Mouse (Mus musculus): ENCODE results near the gene Polg.

Polg gene

GRCm38 (mm10) chr7:79465461-79466044 is 609 bp downstream of the Polg start:
- no peak for DNase-seq (ENCODE audit: low read depth, low spot score)

GRCm38 (mm10) chr7:79464776-79465420 is 1.3 kb downstream of the Polg start:
- DNase-seq (ENCODE audit: low read depth, low spot score): peak; percentile 30

DNA sequence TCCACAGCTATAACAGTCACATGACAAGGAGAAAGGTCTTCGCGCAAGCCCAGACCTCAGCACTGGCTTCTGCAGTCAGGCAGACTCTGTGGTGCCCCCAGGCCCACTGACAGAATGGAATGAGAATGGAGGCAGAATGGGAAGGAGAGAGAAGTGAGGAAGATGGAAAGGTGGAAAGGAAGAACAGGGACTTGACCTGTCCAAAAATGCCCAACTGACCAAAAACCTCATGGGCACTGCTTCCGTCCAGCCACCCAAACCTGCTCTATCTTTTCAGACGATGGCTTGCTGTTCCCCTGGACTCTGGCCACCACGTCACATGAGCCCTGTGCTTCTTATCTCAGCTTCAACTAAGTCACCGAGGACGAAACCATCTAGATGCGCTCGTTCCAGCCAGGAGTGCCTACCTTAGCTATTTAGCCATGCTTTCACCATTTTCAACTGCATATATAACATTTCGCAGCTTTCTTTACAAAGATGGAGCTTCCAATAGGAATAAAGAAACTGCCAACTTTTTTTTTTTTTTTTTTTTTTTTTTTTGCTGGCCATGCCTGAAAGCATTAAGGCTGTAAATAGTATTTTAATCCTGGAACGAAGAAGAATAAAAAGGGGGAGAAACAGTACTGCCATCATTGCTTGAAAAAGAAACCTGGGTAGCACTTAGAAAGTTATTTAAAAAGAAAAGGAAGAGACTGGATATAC is 2.6 kb downstream of the Polg start:
- no peak for DNase-seq (ENCODE audit: low read depth, low spot score)

GRCm38 (mm10) chr7:79461721-79462120 is 4.4 kb downstream of the Polg start:
- no peak for DNase-seq (ENCODE audit: low read depth, low spot score)

GRCm38 (mm10) chr7:79447486-79447885 is 18.7 kb downstream of the Polg start:
- peak; percentile 42 for DNase-seq (ENCODE audit: low read depth, low spot score)

DNA sequence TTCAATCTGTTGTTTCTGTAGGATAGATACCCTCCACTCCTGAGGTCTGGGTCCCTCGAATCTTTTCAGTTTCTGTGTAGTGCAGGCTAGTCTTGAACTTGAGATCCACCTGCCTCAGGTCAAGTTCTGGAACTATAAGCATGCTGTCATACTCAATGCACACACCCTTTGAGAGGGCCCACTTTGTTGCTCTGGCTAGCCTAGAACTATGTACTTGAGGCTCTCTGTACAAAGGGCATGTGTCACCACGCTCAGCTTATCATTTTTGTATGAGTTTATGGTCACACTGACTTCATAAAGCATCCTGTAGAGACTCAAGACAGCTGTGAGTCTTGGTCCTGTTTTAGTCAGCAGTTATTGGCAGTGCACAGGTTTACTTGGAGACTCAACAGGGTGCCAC is 19.1 kb downstream of the Polg start:
- DNase-seq (ENCODE audit: low read depth, low spot score): no peak

- no peak for DNase-seq (ENCODE audit: low read depth, low spot score)
Observed at GRCm38 (mm10) chr7:79440035-79440434, 26.1 kb downstream of the Polg start.

DNA sequence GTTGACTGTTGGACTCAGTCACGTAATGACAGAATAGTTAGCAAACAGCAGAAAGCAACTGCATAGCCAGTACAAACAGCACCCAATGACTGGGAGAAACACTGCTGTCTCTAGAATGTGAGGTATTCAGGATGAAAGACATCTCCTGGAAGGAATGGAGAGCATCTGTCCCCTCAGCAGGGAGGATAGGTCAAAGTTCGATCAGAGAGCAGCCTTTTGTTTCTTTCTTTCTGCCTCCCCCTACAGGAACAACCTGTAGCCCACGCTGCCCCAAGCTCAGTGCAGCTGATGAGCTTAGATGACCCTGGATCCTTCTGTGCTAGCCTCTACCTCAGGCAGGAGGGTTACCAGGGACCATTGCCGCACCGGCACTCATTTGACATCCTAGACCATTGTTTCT is 37.9 kb downstream of the Polg start:
- DNase-seq (ENCODE audit: low read depth, low spot score): no peak

DNA sequence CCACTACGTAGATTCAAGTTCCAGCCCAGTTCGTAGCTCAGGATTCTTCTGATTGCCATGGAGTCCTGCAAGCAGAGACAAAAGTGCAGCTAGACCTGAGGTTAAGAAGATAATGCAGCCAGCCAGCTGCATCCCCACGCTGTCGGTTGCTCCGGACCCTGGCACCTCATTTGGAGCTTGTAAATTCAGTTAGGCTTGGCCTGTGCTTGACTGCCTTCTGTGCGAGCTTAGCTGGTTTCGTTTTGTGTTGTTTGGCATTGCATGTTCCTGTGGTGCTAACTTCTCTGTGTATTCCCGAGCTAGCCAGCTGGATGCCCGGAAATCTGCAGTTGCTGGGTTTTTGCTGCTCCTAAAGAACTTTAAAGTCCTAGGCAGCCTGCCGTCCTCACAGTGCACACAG is 40.4 kb downstream of the Polg start:
- DNase-seq (ENCODE audit: low read depth, low spot score): no peak

DNA sequence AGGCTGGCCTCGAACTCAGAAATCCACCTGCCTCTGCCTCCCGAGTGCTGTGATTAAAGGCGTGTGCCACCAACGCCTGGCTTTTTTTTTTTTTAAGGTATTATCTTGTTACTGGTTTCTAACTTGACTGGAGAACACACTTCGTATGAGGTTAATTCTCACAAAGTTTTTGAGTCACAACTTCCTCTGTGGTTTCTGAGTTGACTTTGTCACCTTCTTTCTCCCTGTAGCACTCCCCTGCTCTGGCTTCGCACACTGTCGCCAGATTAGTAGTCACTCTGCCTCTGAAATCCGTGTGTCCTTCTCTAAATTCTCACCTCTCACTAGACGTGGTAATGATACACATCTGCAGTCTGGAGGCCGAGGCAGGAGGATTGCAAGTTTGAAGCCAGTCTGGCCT is 43.3 kb downstream of the Polg start:
- DNase-seq (ENCODE audit: low read depth, low spot score): peak; percentile 61

GRCm38 (mm10) chr7:79419950-79420349 is 46.2 kb downstream of the Polg start:
- peak; percentile 78 for DNase-seq (ENCODE audit: low read depth, low spot score)

- DNase-seq (ENCODE audit: low read depth, low spot score): no peak
Observed at GRCm38 (mm10) chr7:79414449-79415375, 51.5 kb downstream of the Polg start.

- no peak for DNase-seq (ENCODE audit: low read depth, low spot score)
Observed at GRCm38 (mm10) chr7:79400296-79400695, 65.9 kb downstream of the Polg start.

DNA sequence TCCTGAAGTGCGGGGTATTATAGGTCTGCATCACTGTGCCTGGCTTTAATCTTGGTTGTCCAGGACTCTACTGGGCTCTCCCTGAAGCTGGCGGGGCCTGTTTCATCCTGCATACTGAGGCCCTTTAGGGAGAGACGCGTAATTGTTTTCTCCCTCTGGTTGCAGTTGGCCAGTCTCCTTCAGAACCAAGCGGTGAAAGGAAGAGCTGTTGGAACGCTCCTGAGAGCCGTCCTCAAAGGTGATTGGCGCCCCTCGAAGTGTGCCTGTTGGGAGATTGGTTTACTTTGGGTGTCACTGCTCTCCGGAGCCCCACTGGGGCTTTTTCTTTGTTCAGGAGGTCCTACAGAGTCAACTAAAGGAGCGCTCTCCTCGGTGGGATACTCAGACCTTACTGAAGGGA is 67.2 kb downstream of the Polg start:
- DNase-seq (ENCODE audit: low read depth, low spot score): no peak

- DNase-seq (ENCODE audit: low read depth, low spot score): no peak
Observed at GRCm38 (mm10) chr7:79398426-79398825, 67.7 kb downstream of the Polg start.

DNA sequence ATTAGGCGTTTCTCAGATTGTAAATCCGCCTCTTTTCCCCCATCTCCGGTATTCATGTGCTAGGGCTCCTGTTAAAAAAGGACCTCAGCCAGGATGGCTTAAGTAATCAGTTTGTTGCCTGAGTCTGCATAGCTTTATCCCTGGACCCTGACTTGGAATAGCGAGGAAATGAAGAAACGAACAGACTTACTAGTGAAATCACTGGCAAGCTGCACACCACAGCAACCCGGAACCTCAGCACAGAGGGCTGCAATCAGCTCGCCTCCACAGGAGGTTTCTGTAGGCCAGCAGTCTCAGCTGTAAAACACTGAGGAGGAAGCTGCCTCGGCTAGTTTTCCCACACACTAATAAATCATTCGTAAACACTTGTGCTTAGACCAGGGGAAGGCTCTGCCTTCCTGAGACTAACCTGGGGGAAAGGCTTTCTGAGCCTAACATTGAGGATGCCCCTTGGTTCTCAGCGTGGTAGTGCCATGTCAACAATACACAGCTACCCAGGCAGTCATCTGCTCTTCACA is 68.7 kb downstream of the Polg start:
- no peak for DNase-seq (ENCODE audit: low read depth, low spot score)
